Mouse (Mus musculus): ENCODE results near the gene Tmem129. TPM values are rescaled to one million over a fixed set of nuclear protein-coding genes. Genes with fewer than 3 reads are reported as not detected.

Tmem129 gene
- total and polyA plus RNA-seq, 3 experiments, result 40.2 to 51.3 TPM; not detected in 1

GRCm38 (mm10) chr5:33675964-33676363 lies 17.7 kb upstream of the Tmem129 start (continued):
- TF ChIP-seq MEF2A (IDR thresholded peaks at IDR 0.05; ENCODE audit: extremely low read depth, insufficient replicate concordance, low read depth, low read length, poor library complexity, severe bottlenecking), result no peak
- TF ChIP-seq TCF12 (IDR thresholded peaks at IDR 0.05; ENCODE audit: low read depth, low read length), result no peak
- no peak for TF ChIP-seq TAL1 (IDR thresholded peaks at IDR 0.05; ENCODE audit: low read length)
- no peak for TF ChIP-seq UBTF (IDR thresholded peaks at IDR 0.05; ENCODE audit: borderline replicate concordance, insufficient read depth, low read depth, low read length)
- no peak; the same call in 1 of the 2 replicates for TF ChIP-seq NELFE (IDR thresholded peaks at IDR 0.05; ENCODE audit: low read depth, low read length)
- TF ChIP-seq CHD2 (IDR thresholded peaks at IDR 0.05; ENCODE audit: low read length), result no peak
- 0 out of 2 replicates have a peak, but pooled peaks have one; percentile 26 for TF ChIP-seq MXI1 (IDR thresholded peaks at IDR 0.05; ENCODE audit: low read depth, low read length)
- TF ChIP-seq POLR2AphosphoS2 (IDR thresholded peaks at IDR 0.05; ENCODE audit: low read length), result no peak; the same call in 1 of the 2 replicates
- TF ChIP-seq NRF1 (IDR thresholded peaks at IDR 0.05; ENCODE audit: insufficient read depth, low read depth, low read length, poor library complexity, severe bottlenecking), result no peak
- no peak for TF ChIP-seq CHD1 (IDR thresholded peaks at IDR 0.05; ENCODE audit: low read depth, low read length)
- no peak for TF ChIP-seq KAT2A (conservative IDR thresholded peaks at IDR 0.05; ENCODE audit: low read depth, low read length)
- TF ChIP-seq GATA1 (IDR thresholded peaks at IDR 0.05; ENCODE audit: low read depth, low read length), result peak; percentile 32; the same call in 1 of the 2 replicates

- Histone ChIP-seq H3K27ac (ENCODE audit: control insufficient read depth, low read depth, low read length) (no peak overlapping the region), H3K27me3 (ENCODE audit: control insufficient read depth in 1 of 2, insufficient read depth in 2 of 2, low read length in 2 of 2) (no peaks in the 10 kb centered on the region), H3K79me2 (ENCODE audit: control insufficient read depth, insufficient read depth, low read length, poor library complexity) (no peaks in the 10 kb centered on the region), H3K4me1 (ENCODE audit: control insufficient read depth in 1 of 2, insufficient read depth in 2 of 2, low read length in 2 of 2) (peaks cover 2 to 11% of the 10 kb centered on the region in 2 experiments; a peak in 3 of 4 replicates), H3K4me3 (ENCODE audit: control insufficient read depth in 1 of 2, insufficient read depth in 1 of 2, low read depth in 2 of 2, low read length in 2 of 2) (no peak overlapping the region), H3K36me3 (ENCODE audit: control insufficient read depth in 1 of 2, insufficient read depth in 2 of 2, low read length in 2 of 2) (peaks cover 12 to 17% of the 10 kb centered on the region in 2 experiments), H3K9ac (ENCODE audit: control insufficient read depth, low read depth, low read length, poor library complexity, severe bottlenecking) (no peak overlapping the region), H3K9me3 (replicated peaks; ENCODE audit: insufficient read depth, low read length) (no peaks in the 10 kb centered on the region)
- no peak for DNase-seq (ENCODE audit: low read depth, low spot score)
- TF ChIP-seq TCF12 (IDR thresholded peaks at IDR 0.05; ENCODE audit: low read depth, low read length) (no peak), MAZ (IDR thresholded peaks at IDR 0.05; ENCODE audit: low read depth, low read length) (no peak), ZMIZ1 (IDR thresholded peaks at IDR 0.05; ENCODE audit: low read depth, low read length) (no peak), JUND (IDR thresholded peaks at IDR 0.05; ENCODE audit: low read depth, low read length) (no peak), MEF2A (IDR thresholded peaks at IDR 0.05; ENCODE audit: extremely low read depth, insufficient replicate concordance, low read depth, low read length, poor library complexity, severe bottlenecking) (no peak), BHLHE40 (IDR thresholded peaks at IDR 0.05; ENCODE audit: borderline replicate concordance, low read depth, low read length) (no peak), TBP (IDR thresholded peaks at IDR 0.05; ENCODE audit: low read depth, low read length) (no peak), POLR2AphosphoS2 (IDR thresholded peaks at IDR 0.05; ENCODE audit: low read length) (no peak), NELFE (IDR thresholded peaks at IDR 0.05; ENCODE audit: low read depth, low read length) (no peak), MAX (IDR thresholded peaks at IDR 0.05; ENCODE audit: low read length) (no peak)
Measured at GRCm38 (mm10) chr5:33674439-33674838, 16.2 kb upstream of the Tmem129 start.

All from MEL (cell line).